Mouse (Mus musculus): Measurements from ENCODE around the gene Klc2. TPM values are rescaled to one million over a fixed set of nuclear protein-coding genes. Genes with fewer than 3 reads are reported as not detected.
A peak's percentile ranks its signal among the peaks of the same experiment; 100 is the strongest.
"Not testable (repeated sequence)": the region's sequence is repeated elsewhere in the genome, so short reads cannot be mapped to it uniquely, and the experiment has no call there.

The Klc2 gene
- total and polyA plus RNA-seq, 3 experiments, result 49.0 to 56.7 (median 50.6) TPM

DNA sequence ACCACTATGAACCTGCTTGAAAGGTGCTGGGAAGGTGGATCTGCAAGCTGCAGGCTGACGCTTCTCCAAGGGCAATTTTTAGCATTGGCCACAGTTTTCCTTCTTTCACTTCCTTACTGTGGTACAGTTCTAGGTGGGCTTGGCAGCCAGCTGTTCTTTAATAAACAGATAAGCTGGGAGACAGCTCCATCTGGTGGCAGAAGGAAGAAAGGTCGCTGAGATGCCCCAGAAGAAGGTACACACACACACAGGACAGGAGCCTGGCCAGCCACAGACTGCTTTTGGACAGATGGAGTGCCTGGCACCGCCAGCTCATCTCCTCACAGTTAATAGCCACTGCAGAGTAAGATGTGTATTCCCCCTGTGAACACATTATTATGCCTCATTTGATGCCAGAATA is 33.0 kb upstream of the Klc2 start:
- Histone ChIP-seq H3K4me3 (no peak overlapping the region), H3K27me3 (ENCODE audit: control insufficient read depth, insufficient read depth, low read length) (no peaks in the 10 kb centered on the region), H3K79me2 (replicated peaks; ENCODE audit: control insufficient read depth, insufficient read depth, low read length) (no peaks in the 10 kb centered on the region), H3K4me1 (ENCODE audit: control insufficient read depth, insufficient read depth, low read length) (no peaks in the 10 kb centered on the region; the same call in 1 of the 2 replicates), H3K27ac (no peak overlapping the region), H3K9ac (ENCODE audit: low read depth, low read length) (no peak overlapping the region), H3K36me3 (ENCODE audit: control insufficient read depth, insufficient read depth, low read length) (no peaks in the 10 kb centered on the region; the same call in 1 of the 2 replicates)
- TF ChIP-seq POLR2A (IDR thresholded peaks at IDR 0.05; ENCODE audit: insufficient read depth, low read depth, low read length) (no peak), CTCF (IDR thresholded peaks at IDR 0.05) (peak; percentile 80), EP300 (IDR thresholded peaks at IDR 0.05; ENCODE audit: insufficient read depth, low read depth, low read length) (no peak)
- intact Hi-C loops (cut with DNase I), result no loop called here
- WGBS, result 38% methylated on average over 3 of the region's 3 CpGs
- DNase-seq, result peak; percentile 37 to 43

DNA sequence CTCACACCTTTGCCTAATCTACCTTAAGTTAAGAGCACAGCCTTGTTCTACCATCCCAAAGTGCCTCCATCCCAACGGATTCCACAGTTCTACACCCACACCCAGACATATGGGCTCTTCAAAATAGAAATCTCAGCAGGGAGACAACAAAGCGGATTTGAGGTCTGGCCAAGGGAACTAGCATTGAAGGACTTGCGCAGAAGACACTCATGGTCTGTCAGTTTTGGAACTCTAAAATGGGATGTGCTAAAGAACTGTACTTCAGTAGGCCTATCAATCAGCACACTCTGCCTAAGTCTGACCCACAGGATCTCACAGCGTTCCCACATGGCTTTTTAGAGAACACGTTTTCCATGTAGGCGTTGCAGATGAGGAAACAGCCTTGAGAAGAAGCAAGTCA is 32.0 kb upstream of the Klc2 start:
- DNase-seq, result no peak
- TF ChIP-seq POLR2A (IDR thresholded peaks at IDR 0.05; ENCODE audit: insufficient read depth, low read depth, low read length), result no peak
- TF ChIP-seq CTCF (IDR thresholded peaks at IDR 0.05), result no peak
- TF ChIP-seq EP300 (IDR thresholded peaks at IDR 0.05; ENCODE audit: insufficient read depth, low read depth, low read length), result no peak
- Histone ChIP-seq H3K27ac (no peak overlapping the region), H3K4me3 (no peak overlapping the region), H3K9ac (ENCODE audit: low read depth, low read length) (no peak overlapping the region), H3K79me2 (replicated peaks; ENCODE audit: control insufficient read depth, insufficient read depth, low read length) (no peaks in the 10 kb centered on the region), H3K27me3 (ENCODE audit: control insufficient read depth, insufficient read depth, low read length) (no peaks in the 10 kb centered on the region), H3K36me3 (ENCODE audit: control insufficient read depth, insufficient read depth, low read length) (no peaks in the 10 kb centered on the region; the same call in 1 of the 2 replicates), H3K4me1 (ENCODE audit: control insufficient read depth, insufficient read depth, low read length) (no peaks in the 10 kb centered on the region; the same call in 1 of the 2 replicates)
- 95% methylated on average over 6 of the region's 6 CpGs for WGBS
- intact Hi-C loops (cut with DNase I), result no loop called here

DNA sequence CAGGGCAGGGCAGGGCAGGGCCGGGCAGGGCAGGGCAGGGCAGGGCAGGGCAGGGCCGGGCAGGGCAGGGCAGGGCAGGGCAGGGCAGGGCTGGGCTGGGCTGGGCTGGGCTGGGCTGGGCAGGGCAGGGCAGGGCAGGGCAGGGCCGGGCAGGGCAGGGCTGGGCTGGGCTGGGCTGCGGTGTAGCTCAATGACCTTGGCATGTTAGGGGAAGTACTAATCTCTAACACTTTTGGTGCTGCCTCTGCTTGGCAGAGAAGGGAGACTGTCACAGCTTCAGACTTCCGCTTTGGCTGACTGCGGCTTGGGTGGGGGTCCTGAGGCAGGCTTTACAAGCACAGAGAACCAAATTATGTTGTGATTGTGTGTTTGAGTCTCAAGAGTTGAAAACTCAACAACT is 30.7 kb upstream of the Klc2 start:
- H3K27me3 ChIP-seq (ENCODE audit: control insufficient read depth, insufficient read depth, low read length); DNase-seq; H3K4me3 ChIP-seq; H3K4me1 ChIP-seq (ENCODE audit: control insufficient read depth, insufficient read depth, low read length); H3K79me2 ChIP-seq (replicated peaks; ENCODE audit: control insufficient read depth, insufficient read depth, low read length); H3K9ac ChIP-seq (ENCODE audit: low read depth, low read length); intact Hi-C loops (cut with DNase I); H3K27ac ChIP-seq; H3K36me3 ChIP-seq (ENCODE audit: control insufficient read depth, insufficient read depth, low read length): not testable (repeated sequence)
- WGBS, result 68% methylated on average over 3 of the region's 6 CpGs

- no peaks in the 10 kb centered on the region for H3K27me3 ChIP-seq (ENCODE audit: control insufficient read depth, insufficient read depth, low read length)
- DNase-seq, result peak; percentile 20 to 45
- H3K27ac ChIP-seq, result no peak overlapping the region
- no peak overlapping the region for H3K4me3 ChIP-seq
- H3K36me3 ChIP-seq (ENCODE audit: control insufficient read depth, insufficient read depth, low read length), result no peaks in the 10 kb centered on the region
- no peak overlapping the region for H3K9ac ChIP-seq (ENCODE audit: low read depth, low read length)
- 9% methylated on average over 2 of the region's 2 CpGs for WGBS
- no peaks in the 10 kb centered on the region for H3K79me2 ChIP-seq (replicated peaks; ENCODE audit: control insufficient read depth, insufficient read depth, low read length)
- intact Hi-C loops (cut with DNase I), result loop anchor here (1.0 to 2.0 kb wide), 2 partner anchors 21 to 45 kb away; partner anchors contain the start of gene Klc2
- TF ChIP-seq POLR2A (IDR thresholded peaks at IDR 0.05; ENCODE audit: insufficient read depth, low read depth, low read length) (no peak), CTCF (IDR thresholded peaks at IDR 0.05) (peak; percentile 80), EP300 (IDR thresholded peaks at IDR 0.05; ENCODE audit: insufficient read depth, low read depth, low read length) (no peak)
- H3K4me1 ChIP-seq (ENCODE audit: control insufficient read depth, insufficient read depth, low read length), result no peaks in the 10 kb centered on the region
Observed at GRCm38 (mm10) chr19:5139640-5140039, 21.3 kb upstream of the Klc2 start.

DNA sequence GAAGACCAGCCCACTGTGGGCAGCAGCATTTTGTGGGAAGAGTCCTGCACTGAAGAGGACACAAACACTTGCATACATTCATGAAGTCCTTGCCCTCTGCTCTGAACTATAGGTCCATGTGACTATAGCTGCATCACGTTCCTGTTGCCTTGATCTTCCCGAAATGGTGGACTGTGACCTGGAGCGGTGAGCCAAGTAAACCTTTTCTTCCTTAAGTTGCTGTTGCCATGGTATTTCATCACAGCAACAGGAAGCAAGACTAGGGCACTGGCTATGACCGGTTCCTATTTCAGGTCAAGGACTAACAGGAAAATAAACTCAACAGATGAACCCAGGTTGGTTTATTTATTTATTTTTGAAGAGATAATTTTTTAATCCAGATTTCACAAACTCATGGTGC is 12.9 kb upstream of the Klc2 start:
- Histone ChIP-seq H3K9ac (ENCODE audit: low read depth, low read length) (no peak overlapping the region), H3K36me3 (ENCODE audit: control insufficient read depth, insufficient read depth, low read length) (no peaks in the 10 kb centered on the region), H3K4me1 (ENCODE audit: control insufficient read depth, insufficient read depth, low read length) (no peaks in the 10 kb centered on the region), H3K27ac (no peak overlapping the region), H3K4me3 (no peak overlapping the region), H3K27me3 (ENCODE audit: control insufficient read depth, insufficient read depth, low read length) (no peaks in the 10 kb centered on the region), H3K79me2 (replicated peaks; ENCODE audit: control insufficient read depth, insufficient read depth, low read length) (no peaks in the 10 kb centered on the region)
- intact Hi-C loops (cut with DNase I), result no loop called here
- TF ChIP-seq CTCF (IDR thresholded peaks at IDR 0.05) (no peak), EP300 (IDR thresholded peaks at IDR 0.05; ENCODE audit: insufficient read depth, low read depth, low read length) (no peak), POLR2A (IDR thresholded peaks at IDR 0.05; ENCODE audit: insufficient read depth, low read depth, low read length) (no peak)
- DNase-seq, result no peak
- 51% methylated on average over 4 of the region's 4 CpGs for WGBS

DNA sequence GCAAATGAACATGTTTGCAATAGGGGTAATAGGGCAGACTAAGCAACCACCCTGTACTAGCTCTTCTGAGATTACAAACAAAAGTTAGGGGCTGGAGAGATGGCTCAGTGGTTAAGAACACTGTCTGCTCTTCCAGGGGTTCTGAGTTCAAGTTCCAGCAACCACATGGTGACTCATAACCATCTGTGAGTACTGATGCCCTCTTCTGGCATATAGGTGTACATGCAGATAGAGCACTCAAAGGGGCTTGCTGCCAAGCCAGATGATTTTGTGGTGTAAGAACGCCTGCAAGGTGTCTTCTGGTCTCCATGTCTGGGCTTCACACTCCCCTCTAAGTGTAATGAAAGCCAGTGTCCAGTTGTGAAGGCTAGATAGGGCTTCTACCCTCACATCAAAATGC is 11.4 kb upstream of the Klc2 start:
- intact Hi-C loops (cut with DNase I), result no loop called here
- H3K36me3 ChIP-seq (ENCODE audit: control insufficient read depth, insufficient read depth, low read length), result no peaks in the 10 kb centered on the region
- 41% methylated on average over 1 of the region's 1 CpGs for WGBS

More for the DNA sequence above, 11.4 kb upstream of the Klc2 start:
- Histone ChIP-seq H3K4me1 (ENCODE audit: control insufficient read depth, insufficient read depth, low read length) (no peaks in the 10 kb centered on the region), H3K27me3 (ENCODE audit: control insufficient read depth, insufficient read depth, low read length) (no peaks in the 10 kb centered on the region), H3K79me2 (replicated peaks; ENCODE audit: control insufficient read depth, insufficient read depth, low read length) (no peaks in the 10 kb centered on the region), H3K9ac (ENCODE audit: low read depth, low read length) (no peak overlapping the region), H3K27ac (no peak overlapping the region), H3K4me3 (no peak overlapping the region)
- TF ChIP-seq EP300 (IDR thresholded peaks at IDR 0.05; ENCODE audit: insufficient read depth, low read depth, low read length) (no peak), CTCF (IDR thresholded peaks at IDR 0.05) (peak; percentile 63)
- no peak for DNase-seq
